Mouse (Mus musculus): Measurements from ENCODE around the gene AC129217.1. TPM values are rescaled to one million over a fixed set of nuclear protein-coding genes. Genes with fewer than 3 reads are reported as not detected.

The AC129217.1 gene
- polyA plus RNA-seq, 1 experiment from 2014 or later = not detected

GRCm38 (mm10) chr19:8872266-8872840, 42.8 kb downstream of the AC129217.1 start:
- TF ChIP-seq CTCF (IDR thresholded peaks at IDR 0.05; ENCODE audit: low read depth) = no peak
- WGBS = 53% methylated on average over 10 of the region's 10 CpGs
- H3K36me3 ChIP-seq (ENCODE audit: control insufficient read depth, insufficient read depth) = peaks cover 41% of the 10 kb centered on the region
- no peaks in the 10 kb centered on the region for H3K9me3 ChIP-seq (ENCODE audit: control insufficient read depth)
- H3K4me3 ChIP-seq (ENCODE audit: low read depth, low read length) = peak overlapping the region; percentile 80
- 0 out of 2 replicates have a peak, but pooled peaks cover 3% of the 10 kb centered on the region for H3K4me1 ChIP-seq (replicated peaks; ENCODE audit: control insufficient read depth, insufficient read depth, low read length)
- peak overlapping the region; percentile 89 for H3K9ac ChIP-seq (ENCODE audit: low read depth, low read length)
- no peaks in the 10 kb centered on the region for H3K27me3 ChIP-seq (replicated peaks; ENCODE audit: control insufficient read depth, insufficient read depth, low read length)
- H3K4me2 ChIP-seq (replicated peaks; ENCODE audit: low read depth) = peak overlapping the region; percentile 86
- ATAC-seq = no peak
- peak overlapping the region; percentile 87 for H3K27ac ChIP-seq (ENCODE audit: low read depth, low read length)

- no peak overlapping the region; the same call in 1 of the 2 replicates for H3K27ac ChIP-seq (ENCODE audit: low read depth, low read length)
- peaks cover 43% of the 10 kb centered on the region for H3K36me3 ChIP-seq (ENCODE audit: control insufficient read depth, insufficient read depth)
- H3K4me2 ChIP-seq (replicated peaks; ENCODE audit: low read depth) = no peak overlapping the region
- no peak for TF ChIP-seq CTCF (IDR thresholded peaks at IDR 0.05; ENCODE audit: low read depth)
- H3K27me3 ChIP-seq (replicated peaks; ENCODE audit: control insufficient read depth, insufficient read depth, low read length) = no peaks in the 10 kb centered on the region
- H3K4me1 ChIP-seq (replicated peaks; ENCODE audit: control insufficient read depth, insufficient read depth, low read length) = 0 out of 2 replicates have a peak, but pooled peaks cover 3% of the 10 kb centered on the region
- H3K9ac ChIP-seq (ENCODE audit: low read depth, low read length) = no peak overlapping the region
- 88% methylated on average over 7 of the region's 7 CpGs for WGBS
- no peak overlapping the region for H3K4me3 ChIP-seq (ENCODE audit: low read depth, low read length)
- no peaks in the 10 kb centered on the region for H3K9me3 ChIP-seq (ENCODE audit: control insufficient read depth)
- no peak for ATAC-seq
These were observed 45.5 kb downstream of the AC129217.1 start for GRCm38 (mm10) chr19:8875031-8875430.

GRCm38 (mm10) chr19:8880311-8881033, 50.9 kb downstream of the AC129217.1 start, which contains the start of gene Uqcc3:
Uqcc3 (minus strand) TSS chr19:8880923.
- Histone ChIP-seq H3K36me3 (ENCODE audit: control insufficient read depth, insufficient read depth) (peaks cover 20% of the 10 kb centered on the region), H3K4me2 (replicated peaks; ENCODE audit: low read depth) (peak within 1 kb of the TSS; percentile 81), H3K4me1 (replicated peaks; ENCODE audit: control insufficient read depth, insufficient read depth, low read length) (no peaks in the 10 kb centered on the region), H3K27me3 (replicated peaks; ENCODE audit: control insufficient read depth, insufficient read depth, low read length) (no peaks in the 10 kb centered on the region), H3K9ac (ENCODE audit: low read depth, low read length) (peak within 1 kb of the TSS; percentile 78), H3K4me3 (ENCODE audit: low read depth, low read length) (peak within 1 kb of the TSS; percentile 61), H3K27ac (ENCODE audit: low read depth, low read length) (peak within 1 kb of the TSS; percentile 55), H3K9me3 (ENCODE audit: control insufficient read depth) (no peaks in the 10 kb centered on the region)
- TF ChIP-seq CTCF (IDR thresholded peaks at IDR 0.05; ENCODE audit: low read depth) = no peak
- ATAC-seq = peak; percentile 93
- WGBS = under 1% methylated on average over 42 of the region's 42 CpGs

- H3K27me3 ChIP-seq (replicated peaks; ENCODE audit: control insufficient read depth, insufficient read depth, low read length) = no peaks in the 10 kb centered on the region
- TF ChIP-seq CTCF (IDR thresholded peaks at IDR 0.05; ENCODE audit: low read depth) = no peak
- ATAC-seq = peak; percentile 26; the same call in 1 of the 2 replicates
- no peaks in the 10 kb centered on the region for H3K9me3 ChIP-seq (ENCODE audit: control insufficient read depth)
- WGBS = 14% methylated on average over 3 of the region's 3 CpGs
- no peaks in the 10 kb centered on the region for H3K4me1 ChIP-seq (replicated peaks; ENCODE audit: control insufficient read depth, insufficient read depth, low read length)
- peaks cover 15% of the 10 kb centered on the region for H3K36me3 ChIP-seq (ENCODE audit: control insufficient read depth, insufficient read depth)
- peak overlapping the region; percentile 81 for H3K4me2 ChIP-seq (replicated peaks; ENCODE audit: low read depth)
- peak overlapping the region; percentile 78 for H3K9ac ChIP-seq (ENCODE audit: low read depth, low read length)
- H3K4me3 ChIP-seq (ENCODE audit: low read depth, low read length) = peak overlapping the region; percentile 61
- H3K27ac ChIP-seq (ENCODE audit: low read depth, low read length) = no peak overlapping the region
These were observed 51.4 kb downstream of the AC129217.1 start for GRCm38 (mm10) chr19:8881034-8881392.

GRCm38 (mm10) chr19:8883616-8884015, 54.0 kb downstream of the AC129217.1 start, which contains the start of the genes Lbhd1 and Gm49403:
Lbhd1 (plus strand) TSS chr19:8883732.
Gm49403 (plus strand) TSS chr19:8883930.
- H3K27ac ChIP-seq (ENCODE audit: low read depth, low read length) = no peak within 1 kb of the TSS
- TF ChIP-seq CTCF (IDR thresholded peaks at IDR 0.05; ENCODE audit: low read depth) = no peak
- 0 out of 2 replicates have a peak, but pooled peaks cover 3% of the 10 kb centered on the region for H3K4me1 ChIP-seq (replicated peaks; ENCODE audit: control insufficient read depth, insufficient read depth, low read length)
- ATAC-seq = no peak
- 75% methylated on average over 3 of the region's 3 CpGs for WGBS
- H3K4me3 ChIP-seq (ENCODE audit: low read depth, low read length) = no peak within 1 kb of the TSS
- H3K9me3 ChIP-seq (ENCODE audit: control insufficient read depth) = no peaks in the 10 kb centered on the region
- H3K27me3 ChIP-seq (replicated peaks; ENCODE audit: control insufficient read depth, insufficient read depth, low read length) = no peaks in the 10 kb centered on the region
- no peaks in the 10 kb centered on the region for H3K36me3 ChIP-seq (ENCODE audit: control insufficient read depth, insufficient read depth)
- H3K9ac ChIP-seq (ENCODE audit: low read depth, low read length) = no peak within 1 kb of the TSS
- no peak within 1 kb of the TSS for H3K4me2 ChIP-seq (replicated peaks; ENCODE audit: low read depth)

- Histone ChIP-seq H3K9me3 (ENCODE audit: control insufficient read depth) (no peaks in the 10 kb centered on the region), H3K4me2 (replicated peaks; ENCODE audit: low read depth) (no peak overlapping the region), H3K36me3 (ENCODE audit: control insufficient read depth, insufficient read depth) (peaks cover 11% of the 10 kb centered on the region), H3K9ac (ENCODE audit: low read depth, low read length) (no peak overlapping the region), H3K4me3 (ENCODE audit: low read depth, low read length) (no peak overlapping the region), H3K4me1 (replicated peaks; ENCODE audit: control insufficient read depth, insufficient read depth, low read length) (0 out of 2 replicates have a peak, but pooled peaks cover 3% of the 10 kb centered on the region), H3K27ac (ENCODE audit: low read depth, low read length) (no peak overlapping the region), H3K27me3 (replicated peaks; ENCODE audit: control insufficient read depth, insufficient read depth, low read length) (no peaks in the 10 kb centered on the region)
- TF ChIP-seq CTCF (IDR thresholded peaks at IDR 0.05; ENCODE audit: low read depth) = no peak
- no peak for ATAC-seq
- WGBS = 52% methylated on average over 1 of the region's 1 CpGs
These were observed 57.5 kb downstream of the AC129217.1 start for GRCm38 (mm10) chr19:8886916-8887584.

All from intestine, postnatal 0 days (tissue).